Mouse (Mus musculus) E14TG2a.4 (cell line): Measurements from ENCODE around the gene Dph7.

ENCODE experiments used
- CTCF ChIP-seq: conservative IDR thresholded peaks from 2 replicates; pipeline ENCODE4 v1.5.1; 2014; ENCODE audit warnings: low read length
- NANOG ChIP-seq: IDR thresholded peaks from 2 replicates; pipeline ENCODE4 v1.6.1; 2014; ENCODE audit warnings: borderline replicate concordance, low read length, mixed read lengths

DNA sequence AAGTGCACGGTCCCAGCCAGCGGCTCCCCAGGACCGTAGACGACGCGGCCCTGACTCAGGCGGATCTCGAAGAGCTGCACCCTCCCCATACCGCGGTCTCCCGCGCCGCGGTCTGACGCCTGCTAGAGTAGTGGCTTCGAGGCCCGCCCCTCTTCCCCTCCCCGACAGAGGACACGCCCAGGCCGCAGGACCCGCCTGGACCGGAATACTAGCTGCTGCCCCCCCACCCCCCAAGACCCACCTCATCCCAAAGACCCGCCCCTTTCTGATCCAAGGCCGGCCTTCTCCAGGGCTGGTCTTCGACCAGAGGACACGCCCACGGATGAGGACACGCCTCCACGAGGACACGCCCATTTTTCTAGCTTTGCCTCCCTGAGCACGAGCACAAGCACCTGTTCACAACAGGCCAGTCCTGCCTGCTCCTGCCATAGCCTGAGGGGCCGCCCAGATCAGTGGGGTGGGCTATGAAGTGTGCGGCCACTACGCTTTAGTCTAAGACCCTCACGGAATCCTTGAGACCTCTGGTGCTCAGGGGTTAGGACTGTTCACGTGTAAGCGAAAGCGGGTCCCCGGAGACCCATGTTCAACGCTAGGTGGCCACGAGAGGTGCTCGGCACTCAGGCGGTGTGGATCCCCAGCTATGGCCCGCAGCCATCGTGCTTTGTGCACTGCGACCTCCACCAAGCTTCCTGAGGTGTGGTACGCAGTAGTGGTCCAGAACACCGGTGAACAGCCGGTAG, 27.0 kb upstream of the Dph7 start, which contains the start of gene Arrdc1:
- TF ChIP-seq CTCF (peak; percentile 36), NANOG (no peak)
